Mouse (Mus musculus) E14TG2a.4 (cell line): ENCODE data around the gene Hist1h4h.

Experiments
- H3K27me3 ChIP-seq: 2 replicates; pipeline ENCODE4 v1.6.1; 2014; ENCODE audit warnings: low read length, control low read depth; ENCODE audit not compliant: insufficient read depth
- H3K36me3 ChIP-seq: 2 replicates; pipeline ENCODE4 v1.6.1; 2014; ENCODE audit warnings: low read length, control low read depth; ENCODE audit not compliant: insufficient read depth
- H3K4me1 ChIP-seq: replicated peaks from 2 replicates; pipeline ENCODE4 v1.6.1; 2014; ENCODE audit warnings: low read depth, low read length, control low read depth
- H3K4me3 ChIP-seq: replicated peaks from 2 replicates; pipeline ENCODE4 v1.5.1; 2014; ENCODE audit warnings: mild to moderate bottlenecking, low read length
- H3K9me3 ChIP-seq: 2 replicates; pipeline ENCODE4 v1.6.1; 2014; ENCODE audit warnings: low read length, control low read depth
- CTCF ChIP-seq: conservative IDR thresholded peaks from 2 replicates; pipeline ENCODE4 v1.5.1; 2014; ENCODE audit warnings: low read length
- NANOG ChIP-seq: IDR thresholded peaks from 2 replicates; pipeline ENCODE4 v1.6.1; 2014; ENCODE audit warnings: borderline replicate concordance, low read length, mixed read lengths
- POU5F1 ChIP-seq: IDR thresholded peaks from 2 replicates; pipeline ENCODE4 v1.6.1; 2014; ENCODE audit warnings: low read length, borderline replicate concordance

Gene Hist1h4h

DNA sequence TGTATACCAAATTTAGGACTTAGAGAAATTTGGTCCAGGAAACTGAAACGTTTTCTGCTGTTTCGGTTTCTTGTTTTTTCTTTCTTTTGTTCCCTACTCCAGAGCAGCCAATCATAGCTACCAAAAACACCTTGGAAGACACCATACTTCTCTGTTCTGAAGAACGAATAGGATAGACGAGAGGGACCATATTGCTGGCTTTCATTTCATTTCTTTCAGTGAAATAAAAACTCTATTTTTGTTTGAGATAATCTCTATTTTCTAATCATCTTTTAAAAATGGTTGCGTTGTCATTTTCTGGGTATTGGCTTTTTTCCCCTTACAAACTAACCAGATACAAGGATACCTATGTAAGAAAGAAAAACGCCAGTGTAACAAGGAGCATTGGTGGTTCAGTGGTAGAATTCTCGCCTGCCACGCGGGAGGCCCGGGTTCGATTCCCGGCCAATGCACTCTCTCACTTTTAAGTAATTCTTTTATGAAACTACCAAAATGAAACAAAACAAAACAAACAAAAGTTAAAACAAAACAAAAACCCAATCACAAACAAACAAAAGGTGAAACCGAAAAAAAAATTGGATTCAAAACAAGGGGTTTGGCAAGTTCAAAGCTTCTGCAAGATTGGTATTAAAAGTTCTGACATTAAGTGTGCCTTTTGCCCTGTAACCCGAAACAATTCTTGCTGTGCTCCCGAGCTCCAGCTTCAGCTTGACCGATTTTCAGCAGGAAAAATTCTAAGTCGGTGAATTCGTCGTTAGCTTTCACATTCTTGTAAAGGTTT is 13.8 kb upstream of the Hist1h4h start:
- Histone ChIP-seq H3K27me3 (no peaks in the 10 kb centered on the region), H3K36me3 (no peaks in the 10 kb centered on the region), H3K4me3 (peak overlapping the region; percentile 85), H3K9me3 (no peaks in the 10 kb centered on the region), H3K4me1 (peaks cover 62% of the 10 kb centered on the region)
- TF ChIP-seq POU5F1, result no peak
- TF ChIP-seq NANOG, result no peak
- no peak for TF ChIP-seq CTCF

DNA sequence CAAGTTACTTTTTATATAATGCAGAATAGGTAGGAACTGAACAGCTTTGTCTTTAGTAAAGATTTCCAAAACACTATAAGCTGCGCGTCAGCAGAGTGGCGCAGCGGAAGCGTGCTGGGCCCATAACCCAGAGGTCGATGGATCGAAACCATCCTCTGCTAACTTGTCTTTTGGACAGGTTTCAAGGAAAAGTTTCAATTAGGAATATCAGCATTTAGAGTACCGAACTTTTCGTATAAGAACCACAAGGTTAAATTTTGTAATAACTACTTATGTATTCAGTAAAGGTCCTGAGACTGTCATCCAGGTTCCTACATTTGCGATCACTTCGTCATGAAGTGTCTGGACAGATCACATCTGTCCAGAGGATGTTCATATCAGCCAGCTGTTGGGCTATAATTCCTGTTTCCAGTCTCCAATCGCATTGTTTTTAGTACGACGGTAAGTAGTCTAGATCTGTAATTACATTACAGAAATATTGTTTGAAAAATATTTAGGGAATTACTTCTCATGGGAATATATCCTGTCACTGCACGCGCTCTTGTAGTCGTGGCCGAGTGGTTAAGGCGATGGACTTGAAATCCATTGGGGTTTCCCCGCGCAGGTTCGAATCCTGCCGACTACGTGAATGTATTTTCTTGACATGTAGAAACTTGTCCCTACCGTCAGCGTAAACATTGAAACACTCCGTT is 13.1 kb upstream of the Hist1h4h start:
- no peaks in the 10 kb centered on the region for H3K9me3 ChIP-seq
- H3K4me3 ChIP-seq, result peak overlapping the region; percentile 85
- H3K27me3 ChIP-seq, result no peaks in the 10 kb centered on the region
- H3K4me1 ChIP-seq, result peaks cover 58% of the 10 kb centered on the region
- no peak for TF ChIP-seq POU5F1
- no peak for TF ChIP-seq NANOG
- no peak for TF ChIP-seq CTCF
- H3K36me3 ChIP-seq, result no peaks in the 10 kb centered on the region

DNA sequence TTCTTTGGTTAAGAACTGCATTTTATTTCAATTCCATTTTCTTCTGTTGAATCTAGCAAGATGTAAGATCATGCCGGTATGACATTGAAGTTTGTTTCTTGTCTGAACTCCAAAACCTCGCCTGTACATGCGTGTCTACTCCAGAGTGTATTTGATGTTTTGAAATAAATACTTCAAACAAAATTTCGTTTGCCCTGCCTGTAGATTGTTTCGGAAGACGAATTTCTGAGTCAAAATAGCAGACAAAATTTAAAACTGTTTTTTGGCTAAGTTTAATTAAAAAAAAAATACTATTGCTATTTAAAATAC is 12.6 kb upstream of the Hist1h4h start:
- Histone ChIP-seq H3K9me3 (no peaks in the 10 kb centered on the region), H3K27me3 (no peaks in the 10 kb centered on the region), H3K36me3 (no peaks in the 10 kb centered on the region), H3K4me1 (peaks cover 53% of the 10 kb centered on the region), H3K4me3 (peak overlapping the region; percentile 85)
- TF ChIP-seq CTCF (no peak), POU5F1 (no peak), NANOG (no peak)

DNA sequence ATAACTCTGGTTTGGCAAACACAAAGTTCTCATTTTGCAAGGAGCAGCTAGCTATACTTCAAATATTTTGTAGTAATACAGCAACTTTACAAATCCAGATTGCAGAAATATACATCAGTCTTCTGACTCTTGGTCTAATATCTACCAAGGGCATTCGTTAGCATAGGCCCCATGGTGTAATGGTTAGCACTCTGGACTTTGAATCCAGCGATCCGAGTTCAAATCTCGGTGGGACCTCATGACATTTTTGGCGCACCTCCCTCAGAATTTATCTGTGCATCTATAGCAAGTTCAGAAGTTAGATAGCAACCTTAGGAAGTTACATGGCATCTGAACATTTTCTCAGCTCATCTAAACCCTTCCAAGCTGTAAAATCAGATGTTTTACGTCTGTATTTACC is 12.0 kb upstream of the Hist1h4h start:
- Histone ChIP-seq H3K27me3 (no peaks in the 10 kb centered on the region), H3K4me3 (peak overlapping the region; percentile 85), H3K9me3 (no peaks in the 10 kb centered on the region), H3K4me1 (peaks cover 47% of the 10 kb centered on the region), H3K36me3 (no peaks in the 10 kb centered on the region)
- TF ChIP-seq CTCF, result no peak
- no peak for TF ChIP-seq NANOG
- TF ChIP-seq POU5F1, result no peak

DNA sequence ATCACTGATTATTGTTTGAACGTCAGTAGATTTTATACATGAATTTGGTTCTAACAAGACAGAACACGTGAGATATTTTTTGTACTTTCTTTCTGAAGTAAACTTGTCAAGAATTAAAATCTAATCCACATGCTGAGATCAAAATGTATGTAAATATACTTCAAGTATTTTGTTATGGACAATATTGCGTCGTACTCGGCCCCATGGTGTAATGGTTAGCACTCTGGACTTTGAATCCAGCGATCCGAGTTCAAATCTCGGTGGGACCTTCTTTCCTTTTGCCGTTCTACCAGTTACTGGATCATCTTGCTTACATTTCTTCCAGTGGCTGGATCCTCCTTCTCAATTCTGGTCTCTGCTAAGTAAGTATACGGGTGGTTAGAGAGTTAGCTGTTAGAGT is 11.4 kb upstream of the Hist1h4h start:
- Histone ChIP-seq H3K4me3 (peak overlapping the region; percentile 85), H3K9me3 (no peaks in the 10 kb centered on the region), H3K36me3 (no peaks in the 10 kb centered on the region), H3K4me1 (peaks cover 42% of the 10 kb centered on the region), H3K27me3 (no peaks in the 10 kb centered on the region)
- TF ChIP-seq POU5F1 (no peak), CTCF (no peak), NANOG (no peak)

DNA sequence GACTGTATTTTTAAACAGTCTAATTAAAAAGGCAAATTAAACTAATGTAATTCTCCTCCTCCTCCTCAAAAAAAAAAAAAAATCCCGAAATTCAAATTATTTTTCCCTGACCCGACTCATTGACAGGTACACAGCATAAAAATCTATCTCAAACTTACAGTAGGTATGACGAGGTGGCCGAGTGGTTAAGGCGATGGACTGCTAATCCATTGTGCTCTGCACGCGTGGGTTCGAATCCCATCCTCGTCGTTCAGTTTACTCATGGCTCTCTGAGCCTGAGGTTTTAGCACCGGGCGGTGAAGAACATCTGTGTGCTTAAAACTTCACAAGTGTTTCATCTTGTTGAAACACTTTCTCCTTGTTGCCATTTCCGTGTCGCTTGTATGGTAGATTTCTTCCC is 9.1 kb upstream of the Hist1h4h start:
- H3K4me1 ChIP-seq, result peaks cover 34% of the 10 kb centered on the region
- H3K36me3 ChIP-seq, result no peaks in the 10 kb centered on the region
- peak overlapping the region; percentile 67 for H3K4me3 ChIP-seq

DNA sequence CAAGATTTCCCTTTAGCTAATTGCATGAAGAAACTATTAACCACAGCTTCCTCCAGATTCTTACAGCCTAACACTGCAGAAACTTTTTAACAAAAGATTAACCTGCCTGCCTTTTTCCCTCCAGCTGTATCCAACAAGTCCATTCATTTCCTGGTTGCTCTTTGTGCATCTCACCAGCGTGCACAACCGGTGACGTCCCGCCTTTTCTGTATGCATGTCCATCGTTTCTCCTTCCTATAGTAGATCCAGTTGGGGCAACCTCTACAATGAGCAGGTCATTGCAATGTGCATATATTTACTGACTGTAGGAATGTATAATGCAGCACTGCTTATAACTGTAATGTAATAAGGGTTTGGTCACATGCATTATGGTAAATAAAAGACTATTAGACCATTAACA is 6.9 kb upstream of the Hist1h4h start:
- no peak for TF ChIP-seq CTCF
- TF ChIP-seq POU5F1, result no peak
- TF ChIP-seq NANOG, result no peak
- no peaks in the 10 kb centered on the region for H3K36me3 ChIP-seq
- H3K27me3 ChIP-seq, result no peaks in the 10 kb centered on the region
- no peaks in the 10 kb centered on the region for H3K9me3 ChIP-seq
- H3K4me3 ChIP-seq, result no peak overlapping the region
- peaks cover 42% of the 10 kb centered on the region for H3K4me1 ChIP-seq

More for the DNA sequence above, 9.1 kb upstream of the Hist1h4h start:
- TF ChIP-seq NANOG, result no peak
- no peak for TF ChIP-seq POU5F1
- no peak for TF ChIP-seq CTCF
- no peaks in the 10 kb centered on the region for H3K9me3 ChIP-seq
- no peaks in the 10 kb centered on the region for H3K27me3 ChIP-seq

DNA sequence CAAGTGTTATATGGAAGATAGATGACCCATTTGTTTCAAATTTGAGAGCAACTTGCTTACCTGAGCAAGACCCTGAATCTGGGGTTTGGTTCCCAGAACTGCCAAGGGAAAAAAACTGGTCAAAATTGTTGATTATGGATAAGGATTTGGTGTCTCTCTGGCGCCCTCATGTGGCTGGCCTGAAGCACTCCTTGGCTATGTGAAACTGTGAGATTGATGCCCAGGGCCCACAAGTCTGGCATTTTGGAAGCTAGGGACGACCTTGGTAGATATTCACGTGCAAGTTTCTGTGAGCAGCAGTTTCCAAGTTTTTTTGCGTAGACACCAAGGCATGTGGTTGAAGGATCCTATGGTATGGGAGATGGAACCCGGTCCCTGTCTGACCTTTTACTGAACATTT is 6.2 kb upstream of the Hist1h4h start:
- H3K9me3 ChIP-seq, result no peaks in the 10 kb centered on the region
- no peaks in the 10 kb centered on the region for H3K27me3 ChIP-seq
- TF ChIP-seq CTCF, result peak; percentile 91
- no peak for TF ChIP-seq NANOG
- no peaks in the 10 kb centered on the region for H3K36me3 ChIP-seq
- H3K4me1 ChIP-seq, result peaks cover 41% of the 10 kb centered on the region
- no peak overlapping the region for H3K4me3 ChIP-seq
